Mouse (Mus musculus) neural tube, embryonic 14.5 days (tissue): Measurements from ENCODE around the gene Arhgap11a. TPM values are rescaled to one million over a fixed set of nuclear protein-coding genes. Genes with fewer than 3 reads are reported as not detected.
A peak's percentile ranks its signal among the peaks of the same experiment; 100 is the strongest.

Experiments used
- ATAC-seq: fragments of 200-750 bp; cut with Nextera tagmentation; 2 replicates; pipeline ENCODE4 v1.8.0; 2017; ENCODE audit warnings: low read depth, mild to moderate bottlenecking, moderate TSS enrichment, moderate library complexity
- H3K27ac ChIP-seq: fragments of 300-500 bp; sonication (generic); 2 replicates; pipeline ENCODE4 v1.5.1; 2014; ENCODE audit warnings: low read depth, mild to moderate bottlenecking, control low read depth, low read length, moderate library complexity, mixed read lengths
- H3K27me3 ChIP-seq: fragments of 300-500 bp; sonication (generic); 2 replicates; pipeline ENCODE4 v1.6.1; 2014; ENCODE audit warnings: low read length; ENCODE audit not compliant: control insufficient read depth, insufficient read depth
- H3K36me3 ChIP-seq: fragments of 300-500 bp; sonication (generic); 2 replicates; pipeline ENCODE4 v1.6.1; 2014; ENCODE audit warnings: low read length, mixed read lengths; ENCODE audit not compliant: control insufficient read depth, insufficient read depth
- H3K4me1 ChIP-seq: fragments of 300-500 bp; sonication (generic); 2 replicates; pipeline ENCODE4 v1.6.1; 2014; ENCODE audit warnings: low read length; ENCODE audit not compliant: control insufficient read depth, insufficient read depth
- H3K4me2 ChIP-seq: fragments of 300-500 bp; sonication (generic); 2 replicates; pipeline ENCODE4 v1.6.1; 2014; ENCODE audit warnings: mild to moderate bottlenecking, low read depth, low read length, control low read depth
- H3K4me3 ChIP-seq: fragments of 300-500 bp; sonication (generic); 2 replicates; pipeline ENCODE4 v1.5.1; 2014; ENCODE audit warnings: low read depth, low read length, control low read depth, mixed read lengths
- H3K9ac ChIP-seq: fragments of 300-500 bp; sonication (generic); replicated peaks from 2 replicates; pipeline ENCODE4 v1.6.1; 2014; ENCODE audit warnings: low read depth, mild to moderate bottlenecking, control low read depth, low read length, mixed read lengths
- H3K9me3 ChIP-seq: fragments of 300-500 bp; sonication (generic); 2 replicates; pipeline ENCODE4 v1.6.1; 2016; ENCODE audit warnings: low read length; ENCODE audit not compliant: control insufficient read depth
- WGBS: fragments of 180-500 bp; shearing (Covaris S2); extraction: QIAGEN DNeasy Blood & Tissue Kit; methylation state at CpG from one replicate; pipeline ENCODE4 v1.1.7; 2014; 5-methylcytosine and 5-hydroxymethylcytosine counted together
- polyA plus RNA-seq: library from polyadenylated mRNA; unstranded; fragments of >200 nt; fragmentation: Nextera tagmentation; extraction: Ambion mirVana; gene quantifications from 2 replicates; pipeline ENCODE4 v1.2.1, GENCODE M21; 2014

The Arhgap11a gene
- polyA plus RNA-seq, 1 experiment from 2014 or later: 0.48 TPM

DNA sequence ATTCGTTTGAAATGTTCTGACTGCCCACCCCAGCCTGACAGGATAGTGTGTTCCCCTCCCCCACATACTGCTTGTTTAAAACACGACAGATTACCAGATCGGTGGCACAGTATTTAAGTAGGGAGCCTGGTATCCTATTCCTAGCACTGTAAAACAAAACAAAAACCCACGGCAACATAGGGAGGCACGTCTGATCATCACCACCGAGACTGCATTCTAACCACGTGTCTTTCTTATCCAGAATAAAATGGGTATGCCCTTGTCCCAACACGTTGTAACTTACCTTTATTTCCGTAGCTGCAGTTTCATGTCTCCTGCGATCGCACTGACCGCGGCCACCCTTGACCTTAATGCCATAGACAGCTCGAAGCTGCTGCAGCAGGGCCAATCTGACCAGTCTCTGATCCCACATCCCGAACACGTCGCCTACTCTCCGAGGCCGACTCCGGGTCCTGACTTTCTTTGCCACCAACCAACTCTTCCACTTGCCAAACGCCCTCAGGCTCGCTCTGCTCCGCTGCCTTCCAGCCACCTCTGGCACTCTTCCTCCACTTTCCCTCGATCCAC, 700 bp downstream of the Arhgap11a start:
- H3K9ac ChIP-seq: 0 out of 2 replicates have a peak overlapping the region, but pooled peaks have one; percentile 34
- H3K36me3 ChIP-seq: no peaks in the 10 kb centered on the region
- no peaks in the 10 kb centered on the region for H3K9me3 ChIP-seq
- H3K4me1 ChIP-seq: peaks cover 6% of the 10 kb centered on the region
- H3K4me2 ChIP-seq: peak overlapping the region; percentile 92
- H3K27ac ChIP-seq: no peak overlapping the region
- WGBS: under 1% methylated on average over 24 of the region's 24 CpGs
- ATAC-seq: peak; percentile 7; the same call in 1 of the 2 replicates
- H3K27me3 ChIP-seq: no peaks in the 10 kb centered on the region
- peak overlapping the region; percentile 65 for H3K4me3 ChIP-seq

DNA sequence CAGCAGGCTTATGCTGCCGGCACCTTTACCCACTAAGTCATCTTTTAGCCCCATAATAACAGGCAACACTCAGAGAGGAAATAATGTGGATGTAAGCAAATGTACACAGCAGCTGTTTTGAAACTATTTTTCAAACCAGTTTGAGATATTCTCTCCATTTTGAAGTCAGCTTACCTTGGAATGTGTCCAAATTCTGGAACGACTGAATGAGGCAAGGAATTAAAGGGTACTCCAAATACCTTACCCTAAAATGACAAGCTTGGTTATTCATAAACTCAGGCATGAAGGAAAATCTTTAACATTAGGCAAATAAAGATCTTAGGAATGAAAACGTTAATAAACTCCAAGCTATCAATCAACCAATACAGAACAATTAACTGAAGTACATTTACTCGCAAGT, 3.4 kb downstream of the Arhgap11a start:
- WGBS: 86% methylated on average over 4 of the region's 4 CpGs
- Histone ChIP-seq H3K9ac (no peak overlapping the region), H3K9me3 (no peaks in the 10 kb centered on the region), H3K4me3 (no peak overlapping the region), H3K4me2 (no peak overlapping the region), H3K4me1 (peaks cover 6% of the 10 kb centered on the region), H3K27me3 (no peaks in the 10 kb centered on the region), H3K36me3 (no peaks in the 10 kb centered on the region), H3K27ac (no peak overlapping the region)
- no peak for ATAC-seq

DNA sequence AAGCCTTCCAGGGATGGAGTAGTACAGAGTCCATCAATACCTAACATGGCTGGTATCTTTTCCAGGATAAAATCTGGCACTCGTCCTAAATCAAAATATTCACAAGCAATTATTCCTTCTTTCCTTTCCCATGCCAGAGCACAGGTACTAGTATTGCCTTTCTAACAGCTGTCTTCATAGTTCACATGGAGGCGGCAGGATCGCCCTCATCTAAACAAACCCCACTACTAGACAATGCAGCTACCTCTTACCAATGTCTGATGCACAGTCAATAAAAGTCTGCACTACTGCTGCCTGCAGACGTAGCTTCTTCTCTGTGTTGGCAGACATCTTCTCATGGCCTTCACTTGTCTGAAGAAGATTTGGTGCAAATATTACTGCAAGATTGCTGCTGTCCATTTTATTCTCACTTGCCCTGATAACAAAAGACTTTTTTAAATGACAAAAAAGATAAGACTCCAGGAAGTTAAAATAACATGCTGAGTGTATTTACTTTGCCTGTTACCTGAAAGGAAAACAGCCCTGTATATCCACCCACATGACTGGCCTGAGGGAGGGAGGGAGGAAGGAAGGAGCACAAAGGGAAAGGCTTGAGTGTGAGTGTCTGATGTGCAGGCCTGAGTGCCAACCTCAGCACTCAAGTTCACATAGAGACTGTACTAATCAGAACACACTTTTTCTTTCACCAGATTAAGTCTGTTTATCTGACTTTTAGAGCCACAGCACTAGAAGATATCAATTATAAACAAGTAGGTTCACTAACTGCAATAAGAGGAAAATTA, 6.6 kb downstream of the Arhgap11a start:
- Histone ChIP-seq H3K9ac (no peak overlapping the region), H3K4me2 (no peak overlapping the region), H3K9me3 (no peaks in the 10 kb centered on the region), H3K27ac (no peak overlapping the region), H3K4me3 (no peak overlapping the region), H3K4me1 (no peaks in the 10 kb centered on the region; the same call in 1 of the 2 replicates), H3K27me3 (no peaks in the 10 kb centered on the region), H3K36me3 (no peaks in the 10 kb centered on the region)
- 95% methylated on average over 4 of the region's 4 CpGs for WGBS
- no peak for ATAC-seq

DNA sequence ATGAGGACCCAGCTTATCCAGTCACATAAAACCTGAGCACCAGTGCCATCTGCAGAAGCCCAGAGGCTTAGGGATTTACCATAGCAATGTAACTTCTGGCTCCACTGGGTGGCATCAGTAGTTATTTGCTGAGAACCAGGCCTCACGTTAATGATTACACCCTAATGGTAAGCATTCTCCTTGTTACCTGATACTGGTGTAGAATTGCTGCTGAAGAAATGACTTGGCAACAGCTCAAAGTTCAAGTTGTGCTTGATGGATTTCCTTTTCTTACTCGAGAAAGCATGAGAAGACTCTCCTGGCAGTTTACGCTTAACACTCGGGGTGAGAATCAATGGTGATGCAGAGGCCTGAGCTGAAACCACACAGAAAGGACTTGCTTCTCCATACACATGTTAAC, 9.0 kb downstream of the Arhgap11a start:
- no peaks in the 10 kb centered on the region for H3K27me3 ChIP-seq
- no peak overlapping the region for H3K4me3 ChIP-seq
- 0 out of 2 replicates have a peak, but pooled peaks cover 3% of the 10 kb centered on the region for H3K36me3 ChIP-seq
- ATAC-seq: no peak
- no peaks in the 10 kb centered on the region for H3K9me3 ChIP-seq
- H3K27ac ChIP-seq: no peak overlapping the region
- H3K4me2 ChIP-seq: no peak overlapping the region
- H3K9ac ChIP-seq: no peak overlapping the region
- 82% methylated on average over 4 of the region's 4 CpGs for WGBS
- no peaks in the 10 kb centered on the region for H3K4me1 ChIP-seq

DNA sequence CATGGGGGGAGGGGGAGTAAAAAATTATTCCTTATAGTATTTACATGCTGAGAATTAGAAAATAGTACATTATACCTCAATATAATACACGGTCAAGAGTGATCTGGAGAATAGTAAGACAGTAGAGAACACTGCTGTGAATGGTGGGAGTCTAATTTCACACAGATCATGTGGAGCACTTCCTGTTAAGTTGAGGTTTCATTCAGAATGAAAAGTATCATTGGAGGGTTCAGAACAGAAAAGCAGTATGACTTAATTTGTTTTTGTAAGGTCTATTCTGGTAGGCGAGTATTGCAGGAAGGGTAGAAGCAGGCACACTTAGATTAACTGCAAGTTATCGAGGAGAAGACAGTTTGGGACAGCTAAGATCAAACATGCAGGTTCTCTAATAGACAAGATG, 13.2 kb downstream of the Arhgap11a start:
- WGBS: 92% methylated on average over 3 of the region's 3 CpGs

DNA sequence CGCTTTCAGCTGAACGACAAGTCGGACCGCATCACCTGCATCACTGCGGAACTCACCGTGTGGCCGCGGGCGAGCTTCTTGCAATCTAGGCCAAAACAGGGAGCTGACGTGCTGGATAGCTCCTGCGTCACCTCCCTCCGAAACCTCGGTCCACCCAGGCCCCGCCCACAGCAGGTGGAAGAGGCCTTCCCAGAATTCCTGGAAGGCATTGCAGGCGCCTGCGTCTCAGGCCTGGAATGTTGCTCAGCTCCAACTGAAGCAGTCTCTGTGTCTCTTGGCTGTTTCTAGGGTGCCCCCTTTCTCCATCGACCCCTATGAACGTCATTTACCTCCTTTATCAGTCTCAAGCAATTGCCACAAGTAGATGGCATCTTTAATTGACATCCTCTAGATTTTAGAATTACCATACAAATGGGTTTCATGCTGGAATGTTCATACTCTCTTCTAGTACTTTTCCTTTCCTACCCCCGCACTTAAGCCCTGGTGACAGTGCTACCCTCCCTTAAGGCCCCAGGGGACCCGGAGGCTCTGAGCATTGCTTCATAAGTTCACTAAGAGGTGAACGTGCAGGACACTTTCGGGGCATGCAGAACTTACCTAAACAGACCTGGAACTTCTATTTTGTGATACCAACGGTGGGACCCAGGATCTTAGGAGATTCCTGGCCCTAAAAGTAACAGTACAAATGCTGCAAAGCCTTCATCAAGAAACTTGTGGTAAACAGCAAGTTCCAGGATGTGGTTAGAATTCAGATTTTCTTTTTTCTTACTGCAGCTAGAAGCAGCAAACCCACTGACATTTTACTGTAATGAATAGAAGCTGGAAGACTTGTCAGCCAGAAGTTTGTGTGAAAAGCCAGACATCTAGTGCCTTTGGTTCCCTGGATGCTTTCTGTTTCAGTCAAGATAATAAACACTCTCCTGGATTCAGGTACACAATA, 19.2 kb downstream of the Arhgap11a start, which contains the start of gene Scg5:
TSS of gene Scg5 (minus strand) at position 179 of the 940 bp plus-strand sequence.
- Histone ChIP-seq H3K4me2 (peak within 1 kb of the TSS; percentile 72), H3K36me3 (no peaks in the 10 kb centered on the region), H3K27ac (peak within 1 kb of the TSS; percentile 98), H3K9ac (peak within 1 kb of the TSS; percentile 62), H3K4me1 (peaks cover 31% of the 10 kb centered on the region), H3K9me3 (no peaks in the 10 kb centered on the region), H3K4me3 (peak within 1 kb of the TSS; percentile 57), H3K27me3 (no peaks in the 10 kb centered on the region)
- WGBS: 8% methylated on average over 23 of the region's 23 CpGs
- ATAC-seq: peak; percentile 96

More for the DNA sequence above, 13.2 kb downstream of the Arhgap11a start:
- Histone ChIP-seq H3K27ac (no peak overlapping the region), H3K27me3 (no peaks in the 10 kb centered on the region), H3K4me3 (no peak overlapping the region), H3K9me3 (no peaks in the 10 kb centered on the region), H3K36me3 (0 out of 2 replicates have a peak, but pooled peaks cover 3% of the 10 kb centered on the region), H3K4me1 (no peaks in the 10 kb centered on the region), H3K9ac (no peak overlapping the region), H3K4me2 (no peak overlapping the region)
- ATAC-seq: no peak

DNA sequence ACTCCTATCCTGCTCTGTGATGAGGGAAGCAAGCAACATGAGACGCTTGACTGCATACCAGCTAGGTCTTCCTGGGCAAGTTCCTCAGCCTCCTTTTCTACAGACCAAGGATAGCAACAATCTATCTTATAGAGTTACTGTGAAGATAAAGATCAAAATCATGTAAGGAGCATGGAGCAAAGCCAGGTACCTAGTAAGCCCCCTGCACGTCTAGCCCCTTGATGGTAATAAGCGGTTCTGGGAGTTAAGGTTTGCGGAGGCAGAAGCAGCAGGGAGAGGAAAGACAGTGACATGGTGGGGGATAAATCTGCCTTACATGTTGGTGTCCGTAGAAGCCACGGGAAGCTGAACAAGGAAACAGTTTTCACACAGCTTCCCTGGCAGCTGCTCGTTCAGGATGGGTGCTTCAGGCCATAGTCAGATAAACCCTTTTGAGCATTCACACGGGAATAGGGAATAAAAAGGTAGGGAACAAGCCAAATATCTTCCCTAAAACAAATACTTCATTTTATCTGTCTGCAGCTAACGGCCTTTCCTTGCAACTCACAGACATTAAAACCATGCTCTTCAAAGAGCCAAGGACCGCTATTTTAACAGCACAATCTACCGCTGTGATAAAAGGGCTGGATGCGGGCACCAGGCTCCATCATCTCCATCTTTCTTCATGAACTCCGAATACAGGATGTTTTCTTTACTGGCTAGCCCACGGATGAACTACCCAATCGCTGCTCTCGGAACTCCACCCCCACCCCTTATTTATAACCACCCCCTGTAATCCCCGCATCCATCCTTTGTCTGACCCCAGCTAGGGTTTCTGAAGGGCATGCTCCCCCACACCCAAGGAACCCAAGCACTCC, 20.1 kb downstream of the Arhgap11a start:
- Histone ChIP-seq H3K4me2 (peak overlapping the region; percentile 72), H3K4me3 (peak overlapping the region; percentile 57), H3K4me1 (peaks cover 31% of the 10 kb centered on the region), H3K27ac (peak overlapping the region; percentile 98), H3K27me3 (no peaks in the 10 kb centered on the region), H3K9me3 (no peaks in the 10 kb centered on the region), H3K9ac (peak overlapping the region; percentile 62), H3K36me3 (no peaks in the 10 kb centered on the region)
- peak; percentile 94 for ATAC-seq
- 5% methylated on average over 17 of the region's 17 CpGs for WGBS

DNA sequence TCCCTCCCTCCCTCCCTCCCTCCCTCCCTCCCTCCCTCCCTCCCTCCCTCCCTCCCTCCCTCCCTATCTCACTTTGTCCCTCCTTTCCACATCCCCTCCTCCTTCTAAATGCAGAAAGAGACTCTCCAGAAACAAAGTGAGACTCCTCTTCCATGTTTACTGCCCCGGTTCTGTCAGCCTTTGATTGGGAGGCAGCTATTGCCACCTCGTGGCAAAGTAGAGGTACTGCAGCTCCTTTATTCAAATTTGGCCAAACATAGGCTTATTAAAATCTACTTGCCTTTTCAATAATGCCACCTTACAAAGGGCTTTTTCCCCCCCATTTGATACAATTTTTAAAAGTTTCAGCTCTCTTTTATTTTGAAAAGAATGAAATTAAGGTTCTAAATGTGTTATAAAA, 24.6 kb downstream of the Arhgap11a start:
- Histone ChIP-seq H3K27ac (no peak overlapping the region), H3K4me2 (no peak overlapping the region), H3K4me3 (no peak overlapping the region), H3K9me3 (no peaks in the 10 kb centered on the region), H3K4me1 (peaks cover 28% of the 10 kb centered on the region), H3K9ac (no peak overlapping the region), H3K27me3 (no peaks in the 10 kb centered on the region), H3K36me3 (no peaks in the 10 kb centered on the region)
- WGBS: 0% methylated on average over 2 of the region's 2 CpGs
- no peak for ATAC-seq
